Mouse (Mus musculus) midbrain, embryonic 16.5 days (tissue): ENCODE measurements around the gene Kdm2b. TPM values are rescaled to one million over a fixed set of nuclear protein-coding genes. Genes with fewer than 3 reads are reported as not detected.

Source experiments
- ATAC-seq: fragments of 200-750 bp; cut with Nextera tagmentation; 2 replicates; pipeline ENCODE4 v1.8.0; 2017; ENCODE audit warnings: moderate TSS enrichment
- H3K27ac ChIP-seq: fragments of 300-500 bp; sonication (generic); 2 replicates; pipeline ENCODE4 v1.5.1; 2014; ENCODE audit warnings: mild to moderate bottlenecking, low read length, mixed read lengths
- H3K27me3 ChIP-seq: fragments of 300-500 bp; sonication (generic); 2 replicates; pipeline ENCODE4 v1.6.1; 2014; ENCODE audit warnings: low read depth, low read length, mixed read lengths; ENCODE audit not compliant: control insufficient read depth, insufficient read depth
- H3K36me3 ChIP-seq: fragments of 300-500 bp; sonication (generic); 2 replicates; pipeline ENCODE4 v1.6.1; 2014; ENCODE audit warnings: mild to moderate bottlenecking, low read length, moderate library complexity, mixed read lengths; ENCODE audit not compliant: control insufficient read depth, insufficient read depth
- H3K4me1 ChIP-seq: fragments of 300-500 bp; sonication (generic); 2 replicates; pipeline ENCODE4 v1.6.1; 2014; ENCODE audit warnings: mild to moderate bottlenecking, low read length, mixed read lengths; ENCODE audit not compliant: control insufficient read depth, insufficient read depth
- H3K4me2 ChIP-seq: fragments of 300-500 bp; sonication (generic); 2 replicates; pipeline ENCODE4 v1.6.1; 2014; ENCODE audit warnings: mild to moderate bottlenecking, low read length, mixed read lengths
- H3K4me3 ChIP-seq: fragments of 300-500 bp; sonication (generic); 2 replicates; pipeline ENCODE4 v1.5.1; 2014; ENCODE audit warnings: low read depth, mild to moderate bottlenecking, low read length, moderate library complexity, mixed read lengths
- H3K9ac ChIP-seq: fragments of 300-500 bp; sonication (generic); 2 replicates; pipeline ENCODE4 v1.6.1; 2014; ENCODE audit warnings: low read depth, low read length, mixed read lengths
- H3K9me3 ChIP-seq: fragments of 300-500 bp; sonication (generic); replicated peaks from 2 replicates; pipeline ENCODE4 v1.6.1; 2014; ENCODE audit warnings: mild to moderate bottlenecking, low read length, mixed read lengths; ENCODE audit not compliant: control insufficient read depth, poor library complexity, severe bottlenecking
- WGBS: fragments of 180-500 bp; shearing (Covaris S2); extraction: QIAGEN DNeasy Blood & Tissue Kit; methylation state at CpG from one replicate; pipeline ENCODE4 v1.1.7; 2014; 5-methylcytosine and 5-hydroxymethylcytosine counted together
- polyA plus RNA-seq: library from polyadenylated mRNA; unstranded; fragments of >200 nt; fragmentation: Nextera tagmentation; extraction: Ambion mirVana; gene quantifications from 2 replicates; pipeline ENCODE4 v1.2.1, GENCODE M21; 2015

The Kdm2b gene
- polyA plus RNA-seq, 1 experiment from 2014 or later = 117 TPM

DNA sequence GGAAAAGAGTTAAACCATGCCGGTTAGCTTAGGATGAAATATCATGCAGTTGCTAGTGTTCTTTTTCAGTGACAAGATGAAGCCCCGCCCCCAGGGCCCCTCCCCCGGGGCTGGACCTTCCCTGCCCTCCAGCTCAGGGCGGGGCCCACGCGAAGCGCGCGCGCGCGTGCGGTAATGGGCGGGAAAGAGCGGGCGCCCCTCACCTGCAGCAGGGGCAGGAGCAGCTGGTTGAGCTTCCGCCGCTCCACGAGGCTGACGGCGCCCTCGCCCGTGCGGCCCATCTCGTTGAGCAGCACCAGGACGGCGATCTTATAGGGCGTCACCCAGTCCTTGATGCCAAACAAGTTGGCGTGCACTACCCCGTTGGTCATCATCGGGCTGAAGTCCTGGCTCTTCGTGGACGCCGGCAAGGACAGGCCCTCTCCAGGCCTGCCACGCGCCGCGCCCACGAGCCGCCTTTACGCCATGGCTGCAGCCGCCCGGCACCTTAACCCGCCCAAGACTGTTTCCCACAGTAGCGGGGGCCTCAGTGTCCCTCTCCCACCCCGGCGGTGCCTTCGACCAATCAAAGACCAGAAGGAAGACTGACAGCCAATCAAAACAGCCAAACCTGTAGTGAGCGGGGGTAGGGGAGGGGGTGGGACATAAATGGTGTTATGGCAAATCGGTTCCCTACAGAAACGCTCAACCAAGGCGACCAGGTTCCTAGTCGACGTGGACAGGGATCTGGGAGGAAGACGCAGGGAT is 168.7 kb downstream of the Kdm2b start, which contains the start of gene Anapc5:
Gene Anapc5 (minus strand): TSS at position 563 of the 747 bp plus-strand sequence.
- H3K27ac ChIP-seq = peak within 1 kb of the TSS; percentile 96
- H3K4me2 ChIP-seq = peak within 1 kb of the TSS; percentile 57
- under 1% methylated on average over 55 of the region's 55 CpGs for WGBS
- no peaks in the 10 kb centered on the region for H3K27me3 ChIP-seq
- peak; percentile 99 for ATAC-seq
- H3K4me1 ChIP-seq = peaks cover 14% of the 10 kb centered on the region
- peak within 1 kb of the TSS; percentile 93 for H3K9ac ChIP-seq
- H3K9me3 ChIP-seq = no peaks in the 10 kb centered on the region
- H3K36me3 ChIP-seq = peaks cover 16% of the 10 kb centered on the region
- H3K4me3 ChIP-seq = peak within 1 kb of the TSS; percentile 88

Other genes starting within 250 kb of the Kdm2b start
- gene Camkk2, start 210.4 kb downstream of the Kdm2b start, polyA plus RNA-seq = 63.4 and 69.5 TPM in 2 replicates
- 520 and 546 TPM in 2 replicates for gene Anapc5, start 168.5 kb downstream of the Kdm2b start, polyA plus RNA-seq
- 48.3 and 50.7 TPM in 2 replicates for gene Rnf34, start 139.8 kb downstream of the Kdm2b start, polyA plus RNA-seq
- gene Orai1, start 25.3 kb upstream of the Kdm2b start, polyA plus RNA-seq = 9.3 and 10.7 TPM in 2 replicates
- 0.62 and 1.7 TPM in 2 replicates for gene Morn3, start 57.2 kb upstream of the Kdm2b start, polyA plus RNA-seq
- gene Tmem120b, start 78.6 kb upstream of the Kdm2b start, polyA plus RNA-seq = 16.9 and 18.7 TPM in 2 replicates
- 13.9 and 21.4 TPM in 2 replicates for gene Rhof, start 142.9 kb upstream of the Kdm2b start, polyA plus RNA-seq
- 10.0 and 11.8 TPM in 2 replicates for gene Setd1b, start 152.4 kb upstream of the Kdm2b start, polyA plus RNA-seq
- gene Psmd9, start 179.6 kb upstream of the Kdm2b start, polyA plus RNA-seq = 73.6 and 77.6 TPM in 2 replicates
- gene Hpd, start 192.9 kb upstream of the Kdm2b start, polyA plus RNA-seq = not detected in 2 replicates